Mouse (Mus musculus) kidney, adult 2 months (tissue): ENCODE measurements around the gene Slc13a1.

Experiments
- CTCF ChIP-seq: fragments of 200-500 bp; conservative IDR thresholded peaks from 2 replicates; pipeline ENCODE4 v1.5.1; 2011; ENCODE audit warnings: low read depth, mild to moderate bottlenecking, control low read depth, low read length, moderate library complexity, mixed read lengths; ENCODE audit not compliant: insufficient read depth, insufficient read length
- POLR2A ChIP-seq: fragments of 200-500 bp; IDR thresholded peaks from one replicate; pipeline ENCODE4 v1.6.1; 2011; ENCODE audit warnings: low read depth, low read length, control low read depth

DNA sequence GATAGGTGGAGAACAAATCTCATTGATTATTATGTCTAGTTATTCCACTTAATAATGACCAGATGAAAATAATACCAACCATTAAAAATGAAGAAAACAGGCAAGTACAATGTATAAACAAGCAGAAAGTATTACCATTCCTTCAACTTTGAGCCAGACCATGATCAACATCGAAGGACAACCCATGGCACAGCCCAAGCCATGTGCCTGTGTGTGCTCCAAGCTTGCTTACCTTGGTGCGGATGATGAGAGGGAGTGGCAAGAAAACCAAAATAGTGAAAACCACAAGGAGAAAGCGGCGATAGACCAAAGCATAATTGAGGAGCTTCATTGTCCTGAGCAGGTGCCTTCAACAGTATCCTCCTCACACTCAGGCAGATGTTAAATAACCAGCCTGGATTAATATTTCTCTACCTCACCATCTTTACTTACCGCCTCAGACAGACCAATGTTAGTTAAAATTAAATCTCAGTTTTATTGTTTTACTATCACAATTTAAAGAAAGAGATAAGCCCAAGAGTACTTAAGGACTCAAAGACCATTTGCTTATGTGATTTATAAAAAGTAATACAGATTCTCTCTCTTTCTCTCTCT is at the start of gene Slc13a1:
- TF ChIP-seq CTCF (no peak), POLR2A (no peak)
